Mouse (Mus musculus): Measurements from ENCODE around the gene Trim71. TPM values are rescaled to one million over a fixed set of nuclear protein-coding genes. Genes with fewer than 3 reads are reported as not detected.
A peak's percentile ranks its signal among the peaks of the same experiment; 100 is the strongest.

The Trim71 gene
- polyA plus RNA-seq, 1 experiment from 2014 or later, result 0.03 TPM

- Histone ChIP-seq H3K27me3 (ENCODE audit: control insufficient read depth, insufficient read depth, low read length) (peaks cover 69% of the 10 kb centered on the region), H3K27ac (ENCODE audit: low read length) (no peak overlapping the region), H3K9ac (ENCODE audit: low read length) (no peak overlapping the region), H3K4me2 (ENCODE audit: low read depth, low read length) (peak overlapping the region; percentile 40), H3K36me3 (ENCODE audit: control insufficient read depth, insufficient read depth) (no peaks in the 10 kb centered on the region), H3K9me3 (replicated peaks; ENCODE audit: control insufficient read depth, low read length) (no peaks in the 10 kb centered on the region), H3K4me1 (ENCODE audit: control insufficient read depth, insufficient read depth, low read length) (peaks cover 13% of the 10 kb centered on the region; the same call in 1 of the 2 replicates), H3K4me3 (ENCODE audit: low read length) (peak overlapping the region; percentile 11)
- ATAC-seq (replicated peaks; ENCODE audit: extremely low read depth, insufficient read depth, low FRiP score), result no peak
- WGBS, result 5% methylated on average over 12 of the region's 12 CpGs
Observed at GRCm38 (mm10) chr9:114561671-114561971, 2.5 kb downstream of the Trim71 start.

- peaks cover 13% of the 10 kb centered on the region; the same call in 1 of the 2 replicates for H3K4me1 ChIP-seq (ENCODE audit: control insufficient read depth, insufficient read depth, low read length)
- 7% methylated on average over 36 of the region's 36 CpGs for WGBS
- no peaks in the 10 kb centered on the region for H3K9me3 ChIP-seq (replicated peaks; ENCODE audit: control insufficient read depth, low read length)
- no peaks in the 10 kb centered on the region for H3K36me3 ChIP-seq (ENCODE audit: control insufficient read depth, insufficient read depth)
- H3K9ac ChIP-seq (ENCODE audit: low read length), result no peak overlapping the region
- H3K4me3 ChIP-seq (ENCODE audit: low read length), result peak overlapping the region; percentile 11
- 0 out of 2 replicates have a peak, but pooled peaks have one; percentile 23 for ATAC-seq (replicated peaks; ENCODE audit: extremely low read depth, insufficient read depth, low FRiP score)
- peak overlapping the region; percentile 40 for H3K4me2 ChIP-seq (ENCODE audit: low read depth, low read length)
- no peak overlapping the region for H3K27ac ChIP-seq (ENCODE audit: low read length)
- peaks cover 71% of the 10 kb centered on the region for H3K27me3 ChIP-seq (ENCODE audit: control insufficient read depth, insufficient read depth, low read length)
Observed at GRCm38 (mm10) chr9:114560771-114561670, 3.1 kb downstream of the Trim71 start.

- 40% methylated on average over 7 of the region's 7 CpGs for whole genome bisulfite sequencing
- no peak overlapping the region for H3K4me3 ChIP-seq (ENCODE audit: low read length)
- H3K36me3 ChIP-seq (ENCODE audit: control insufficient read depth, insufficient read depth), result no peaks in the 10 kb centered on the region
- no peak for ATAC-seq (replicated peaks; ENCODE audit: extremely low read depth, insufficient read depth, low FRiP score)
- no peak overlapping the region for H3K9ac ChIP-seq (ENCODE audit: low read length)
- H3K27ac ChIP-seq (ENCODE audit: low read length), result no peak overlapping the region
- H3K9me3 ChIP-seq (replicated peaks; ENCODE audit: control insufficient read depth, low read length), result no peaks in the 10 kb centered on the region
- no peak overlapping the region for H3K4me2 ChIP-seq (ENCODE audit: low read depth, low read length)
- H3K27me3 ChIP-seq (ENCODE audit: control insufficient read depth, insufficient read depth, low read length), result peaks cover 68% of the 10 kb centered on the region
- peaks cover 13% of the 10 kb centered on the region; the same call in 1 of the 2 replicates for H3K4me1 ChIP-seq (ENCODE audit: control insufficient read depth, insufficient read depth, low read length)
Observed at GRCm38 (mm10) chr9:114560141-114560540, 4.0 kb downstream of the Trim71 start.

GRCm38 (mm10) chr9:114557086-114557485, 7.1 kb downstream of the Trim71 start:
- Histone ChIP-seq H3K4me1 (ENCODE audit: control insufficient read depth, insufficient read depth, low read length) (peaks cover 10% of the 10 kb centered on the region), H3K4me2 (ENCODE audit: low read depth, low read length) (no peak overlapping the region), H3K36me3 (ENCODE audit: control insufficient read depth, insufficient read depth) (no peaks in the 10 kb centered on the region), H3K27ac (ENCODE audit: low read length) (no peak overlapping the region), H3K9me3 (replicated peaks; ENCODE audit: control insufficient read depth, low read length) (no peaks in the 10 kb centered on the region), H3K4me3 (ENCODE audit: low read length) (no peak overlapping the region), H3K27me3 (ENCODE audit: control insufficient read depth, insufficient read depth, low read length) (peaks cover 40% of the 10 kb centered on the region), H3K9ac (ENCODE audit: low read length) (no peak overlapping the region)
- 34% methylated on average over 7 of the region's 7 CpGs for WGBS
- no peak for ATAC-seq (replicated peaks; ENCODE audit: extremely low read depth, insufficient read depth, low FRiP score)

- Histone ChIP-seq H3K9ac (ENCODE audit: low read length) (no peak overlapping the region), H3K4me2 (ENCODE audit: low read depth, low read length) (no peak overlapping the region), H3K27ac (ENCODE audit: low read length) (no peak overlapping the region), H3K9me3 (replicated peaks; ENCODE audit: control insufficient read depth, low read length) (no peaks in the 10 kb centered on the region), H3K36me3 (ENCODE audit: control insufficient read depth, insufficient read depth) (no peaks in the 10 kb centered on the region), H3K4me1 (ENCODE audit: control insufficient read depth, insufficient read depth, low read length) (peaks cover 10% of the 10 kb centered on the region), H3K4me3 (ENCODE audit: low read length) (no peak overlapping the region), H3K27me3 (ENCODE audit: control insufficient read depth, insufficient read depth, low read length) (peaks cover 33% of the 10 kb centered on the region)
- 54% methylated on average over 10 of the region's 10 CpGs for WGBS
- ATAC-seq (replicated peaks; ENCODE audit: extremely low read depth, insufficient read depth, low FRiP score), result no peak
Observed at GRCm38 (mm10) chr9:114556276-114556855, 7.8 kb downstream of the Trim71 start.

GRCm38 (mm10) chr9:114554355-114554979, 9.7 kb downstream of the Trim71 start:
- Histone ChIP-seq H3K27ac (ENCODE audit: low read length) (no peak overlapping the region), H3K9ac (ENCODE audit: low read length) (no peak overlapping the region), H3K4me1 (ENCODE audit: control insufficient read depth, insufficient read depth, low read length) (peaks cover 10% of the 10 kb centered on the region), H3K4me2 (ENCODE audit: low read depth, low read length) (no peak overlapping the region), H3K4me3 (ENCODE audit: low read length) (no peak overlapping the region), H3K9me3 (replicated peaks; ENCODE audit: control insufficient read depth, low read length) (no peaks in the 10 kb centered on the region), H3K27me3 (ENCODE audit: control insufficient read depth, insufficient read depth, low read length) (peaks cover 14% of the 10 kb centered on the region), H3K36me3 (ENCODE audit: control insufficient read depth, insufficient read depth) (no peaks in the 10 kb centered on the region)
- ATAC-seq (replicated peaks; ENCODE audit: extremely low read depth, insufficient read depth, low FRiP score), result no peak; the same call in none of the 2 replicates
- WGBS, result 52% methylated on average over 5 of the region's 5 CpGs

- ATAC-seq (replicated peaks; ENCODE audit: extremely low read depth, insufficient read depth, low FRiP score), result no peak
- no peaks in the 10 kb centered on the region for H3K36me3 ChIP-seq (ENCODE audit: control insufficient read depth, insufficient read depth)
- H3K9ac ChIP-seq (ENCODE audit: low read length), result no peak overlapping the region
- no peaks in the 10 kb centered on the region for H3K9me3 ChIP-seq (replicated peaks; ENCODE audit: control insufficient read depth, low read length)
- no peak overlapping the region for H3K4me2 ChIP-seq (ENCODE audit: low read depth, low read length)
- H3K27me3 ChIP-seq (ENCODE audit: control insufficient read depth, insufficient read depth, low read length), result peaks cover 8% of the 10 kb centered on the region
- H3K27ac ChIP-seq (ENCODE audit: low read length), result no peak overlapping the region
- no peak overlapping the region for H3K4me3 ChIP-seq (ENCODE audit: low read length)
- H3K4me1 ChIP-seq (ENCODE audit: control insufficient read depth, insufficient read depth, low read length), result peaks cover 10% of the 10 kb centered on the region
Observed at GRCm38 (mm10) chr9:114553828-114554227, 10.3 kb downstream of the Trim71 start.

- Histone ChIP-seq H3K4me3 (ENCODE audit: low read length) (no peak overlapping the region), H3K9ac (ENCODE audit: low read length) (no peak overlapping the region), H3K27ac (ENCODE audit: low read length) (no peak overlapping the region), H3K27me3 (ENCODE audit: control insufficient read depth, insufficient read depth, low read length) (no peaks in the 10 kb centered on the region), H3K4me2 (ENCODE audit: low read depth, low read length) (no peak overlapping the region), H3K4me1 (ENCODE audit: control insufficient read depth, insufficient read depth, low read length) (peaks cover 14% of the 10 kb centered on the region), H3K9me3 (replicated peaks; ENCODE audit: control insufficient read depth, low read length) (no peaks in the 10 kb centered on the region), H3K36me3 (ENCODE audit: control insufficient read depth, insufficient read depth) (no peaks in the 10 kb centered on the region)
- WGBS, result 29% methylated on average over 6 of the region's 6 CpGs
- ATAC-seq (replicated peaks; ENCODE audit: extremely low read depth, insufficient read depth, low FRiP score), result no peak
Observed at GRCm38 (mm10) chr9:114550033-114550432, 14.1 kb downstream of the Trim71 start.

GRCm38 (mm10) chr9:114549117-114549516, 15.1 kb downstream of the Trim71 start:
- no peaks in the 10 kb centered on the region for H3K9me3 ChIP-seq (replicated peaks; ENCODE audit: control insufficient read depth, low read length)
- H3K4me1 ChIP-seq (ENCODE audit: control insufficient read depth, insufficient read depth, low read length), result peaks cover 10% of the 10 kb centered on the region
- H3K27me3 ChIP-seq (ENCODE audit: control insufficient read depth, insufficient read depth, low read length), result no peaks in the 10 kb centered on the region
- H3K27ac ChIP-seq (ENCODE audit: low read length), result no peak overlapping the region
- H3K4me3 ChIP-seq (ENCODE audit: low read length), result no peak overlapping the region
- 62% methylated on average over 5 of the region's 5 CpGs for WGBS
- H3K36me3 ChIP-seq (ENCODE audit: control insufficient read depth, insufficient read depth), result no peaks in the 10 kb centered on the region
- H3K4me2 ChIP-seq (ENCODE audit: low read depth, low read length), result no peak overlapping the region
- no peak overlapping the region for H3K9ac ChIP-seq (ENCODE audit: low read length)
- ATAC-seq (replicated peaks; ENCODE audit: extremely low read depth, insufficient read depth, low FRiP score), result no peak

All from heart, embryonic 16.5 days (tissue).